Mouse (Mus musculus): Measurements from ENCODE around the gene Gopc.

DNA sequence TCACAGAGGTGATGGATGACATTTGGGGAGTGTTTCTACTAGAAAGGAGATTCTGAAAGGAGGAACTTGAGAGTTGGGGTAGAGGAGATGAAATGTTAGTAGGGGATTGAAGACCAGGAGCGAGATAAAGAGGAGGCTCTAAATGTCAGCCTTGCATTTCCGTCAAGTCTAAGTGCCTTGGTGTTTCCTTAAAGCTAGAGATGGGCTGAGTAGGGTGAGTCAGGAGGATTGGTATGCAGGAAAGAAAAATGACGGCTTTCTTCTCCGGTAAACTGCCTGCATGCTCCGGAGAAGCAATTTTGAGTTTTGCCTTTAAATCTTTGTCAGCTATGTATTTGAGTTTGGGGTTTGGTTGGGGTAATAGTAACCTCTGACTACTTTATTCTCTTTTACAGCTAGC, 37.0 kb upstream of the Gopc start:
- no peak for TF ChIP-seq CTCF (IDR thresholded peaks at IDR 0.05; ENCODE audit: low read depth, low read length)
- TF ChIP-seq POLR2A (IDR thresholded peaks at IDR 0.05; ENCODE audit: extremely low read depth, insufficient read depth, low read length), result no peak

All from liver, adult 2 months (tissue).